Mouse (Mus musculus) MEL (cell line): ENCODE measurements around the gene Zc3h12d. TPM values are rescaled to one million over a fixed set of nuclear protein-coding genes. Genes with fewer than 3 reads are reported as not detected.

Experiments used
- DNase-seq: peaks from one replicate; pipeline ENCODE4 v3.0.0; 2011; ENCODE audit warnings: low read depth, low spot score
- H3K27ac ChIP-seq: 2 replicates; pipeline ENCODE4 v1.5.1; 2012; ENCODE audit warnings: low read depth, mild to moderate bottlenecking, control low read depth, low read length, moderate library complexity; ENCODE audit not compliant: control insufficient read depth
- H3K27me3 ChIP-seq, 2 experiments: fragments of 150-350 bp in 1 of 2; sonication (generic) in 1 of 2; 2 replicates each; pipeline ENCODE4 v1.6.1; 2012; ENCODE audit warnings: low read length in 2 of 2, mild to moderate bottlenecking in 2 of 2, improper control_type of control experiment in 1 of 2, moderate library complexity in 1 of 2; ENCODE audit not compliant: insufficient read depth in 2 of 2, control insufficient read depth in 1 of 2
- H3K36me3 ChIP-seq, 2 experiments: 2 replicates each; pipeline ENCODE4 v1.6.1; 2012 to 2014; ENCODE audit warnings: low read length in 2 of 2, improper control_type of control experiment in 1 of 2, inconsistent platforms in 1 of 2, mild to moderate bottlenecking in 1 of 2; ENCODE audit not compliant: insufficient read depth in 2 of 2, control insufficient read depth in 1 of 2
- H3K4me1 ChIP-seq, 2 experiments: fragments of 150-350 bp in 1 of 2; sonication (generic) in 1 of 2; 2 replicates each; pipeline ENCODE4 v1.6.1; 2012; ENCODE audit warnings: low read length in 2 of 2, improper control_type of control experiment in 1 of 2, mild to moderate bottlenecking in 1 of 2; ENCODE audit not compliant: insufficient read depth in 2 of 2, control insufficient read depth in 1 of 2
- H3K4me3 ChIP-seq, 2 experiments: fragments of 150-350 bp in 1 of 2; sonication (generic) in 1 of 2; 2 replicates each; pipeline ENCODE4 v1.5.1; 2012; ENCODE audit warnings: low read depth in 2 of 2, low read length in 2 of 2, mild to moderate bottlenecking in 2 of 2, moderate library complexity in 2 of 2, control low read depth in 1 of 2, improper control_type of control experiment in 1 of 2; ENCODE audit not compliant: control insufficient read depth in 1 of 2, insufficient read depth in 1 of 2
- H3K79me2 ChIP-seq: 2 replicates; pipeline ENCODE4 v1.6.1; 2012; ENCODE audit warnings: mild to moderate bottlenecking, low read length, moderate library complexity; ENCODE audit not compliant: control insufficient read depth, poor library complexity, insufficient read depth
- H3K9ac ChIP-seq: 2 replicates; pipeline ENCODE4 v1.6.1; 2012; ENCODE audit warnings: low read depth, mild to moderate bottlenecking, control low read depth, low read length, moderate library complexity; ENCODE audit not compliant: control insufficient read depth, poor library complexity, severe bottlenecking
- H3K9me3 ChIP-seq: fragments of 150-350 bp; sonication (generic); replicated peaks from 2 replicates; pipeline ENCODE4 v1.6.1; 2012; ENCODE audit warnings: mild to moderate bottlenecking, low read length, improper control_type of control experiment, moderate library complexity; ENCODE audit not compliant: insufficient read depth
- BHLHE40 ChIP-seq: IDR thresholded peaks from 2 replicates; pipeline ENCODE4 v1.6.1; 2012; ENCODE audit warnings: low read depth, mild to moderate bottlenecking, inconsistent platforms, low read length, improper control_type of control experiment, borderline replicate concordance
- CHD1 ChIP-seq: IDR thresholded peaks from 2 replicates; pipeline ENCODE4 v1.6.1; 2012; ENCODE audit warnings: low read depth, mild to moderate bottlenecking, inconsistent platforms, low read length, improper control_type of control experiment
- CHD2 ChIP-seq: IDR thresholded peaks from 2 replicates; pipeline ENCODE4 v1.6.1; 2011; ENCODE audit warnings: low read length, improper control_type of control experiment
- CTCF ChIP-seq, 3 experiments: IDR thresholded peaks in 2 of 3; conservative IDR thresholded peaks in 1 of 3; 2 replicates each; pipeline ENCODE4 v1.5.1; 2011 to 2012; ENCODE audit warnings: low read length in 3 of 3, low read depth in 2 of 3, mild to moderate bottlenecking in 2 of 3, improper control_type of control experiment in 1 of 3, inconsistent platforms in 1 of 3, mixed read lengths in 1 of 3, moderate library complexity in 1 of 3; ENCODE audit not compliant: control insufficient read depth in 1 of 3, insufficient read depth in 1 of 3, poor library complexity in 1 of 3, severe bottlenecking in 1 of 3
- ETS1 ChIP-seq: IDR thresholded peaks from 2 replicates; pipeline ENCODE4 v1.6.1; 2012; ENCODE audit warnings: low read depth, mild to moderate bottlenecking, inconsistent platforms, low read length, improper control_type of control experiment, moderate library complexity
- MAZ ChIP-seq: IDR thresholded peaks from 2 replicates; pipeline ENCODE4 v1.6.1; 2012; ENCODE audit warnings: low read depth, mild to moderate bottlenecking, inconsistent platforms, low read length, improper control_type of control experiment
- MEF2A ChIP-seq: IDR thresholded peaks from 2 replicates; pipeline ENCODE4 v1.6.1; 2014; ENCODE audit warnings: low read depth, mild to moderate bottlenecking, inconsistent platforms, low read length, improper control_type of control experiment; ENCODE audit not compliant: poor library complexity, insufficient replicate concordance, severe bottlenecking; ENCODE audit errors: extremely low read depth
- MYB ChIP-seq: IDR thresholded peaks from 2 replicates; pipeline ENCODE4 v1.6.1; 2011; ENCODE audit warnings: mild to moderate bottlenecking, low read depth, low read length, improper control_type of control experiment
- MYC ChIP-seq: IDR thresholded peaks from 2 replicates; pipeline ENCODE4 v1.6.1; 2011; ENCODE audit warnings: low read depth, mild to moderate bottlenecking, low read length, improper control_type of control experiment, moderate library complexity
- NELFE ChIP-seq: IDR thresholded peaks from 2 replicates; pipeline ENCODE4 v1.6.1; 2011; ENCODE audit warnings: low read depth, low read length, improper control_type of control experiment
- NRF1 ChIP-seq: IDR thresholded peaks from 2 replicates; pipeline ENCODE4 v1.6.1; 2014; ENCODE audit warnings: low read depth, mild to moderate bottlenecking, inconsistent platforms, low read length, improper control_type of control experiment, moderate library complexity; ENCODE audit not compliant: poor library complexity, insufficient read depth, severe bottlenecking
- POLR2A ChIP-seq, 2 experiments: IDR thresholded peaks; 2 replicates each; pipeline ENCODE4 v1.6.1; 2011 to 2012; ENCODE audit warnings: low read length in 2 of 2, mild to moderate bottlenecking in 2 of 2, control low read depth in 1 of 2, improper control_type of control experiment in 1 of 2, low read depth in 1 of 2, moderate library complexity in 1 of 2; ENCODE audit not compliant: control insufficient read depth in 1 of 2, insufficient read depth in 1 of 2, poor library complexity in 1 of 2
- POLR2AphosphoS5 ChIP-seq: IDR thresholded peaks from 2 replicates; pipeline ENCODE4 v1.6.1; 2012; ENCODE audit warnings: low read depth, borderline replicate concordance, mild to moderate bottlenecking, inconsistent platforms, low read length, moderate library complexity, mixed read lengths
- SIN3A ChIP-seq: IDR thresholded peaks from 2 replicates; pipeline ENCODE4 v1.6.1; 2012; ENCODE audit warnings: low read length, improper control_type of control experiment, inconsistent platforms
- TAL1 ChIP-seq: IDR thresholded peaks from 2 replicates; pipeline ENCODE4 v1.6.1; 2012; ENCODE audit warnings: mild to moderate bottlenecking, inconsistent platforms, low read length, moderate library complexity, mixed read lengths
- TCF12 ChIP-seq: IDR thresholded peaks from 2 replicates; pipeline ENCODE4 v1.6.1; 2014; ENCODE audit warnings: low read depth, mild to moderate bottlenecking, inconsistent platforms, low read length, improper control_type of control experiment, moderate library complexity
- USF1 ChIP-seq: IDR thresholded peaks from 2 replicates; pipeline ENCODE4 v1.6.1; 2014; ENCODE audit warnings: low read depth, mild to moderate bottlenecking, inconsistent platforms, low read length, improper control_type of control experiment, moderate library complexity
- USF2 ChIP-seq, 2 experiments: IDR thresholded peaks; 2 replicates each; pipeline ENCODE4 v1.6.1; 2011 to 2012; ENCODE audit warnings: improper control_type of control experiment in 2 of 2, low read length in 2 of 2, borderline replicate concordance in 1 of 2, inconsistent platforms in 1 of 2, low read depth in 1 of 2, mild to moderate bottlenecking in 1 of 2; ENCODE audit not compliant: insufficient read depth in 1 of 2
- ZC3H11A ChIP-seq: IDR thresholded peaks from 2 replicates; pipeline ENCODE4 v1.6.1; 2012; ENCODE audit warnings: low read depth, mild to moderate bottlenecking, inconsistent platforms, low read length, improper control_type of control experiment
- ZKSCAN1 ChIP-seq: IDR thresholded peaks from 2 replicates; pipeline ENCODE4 v1.6.1; 2012; ENCODE audit warnings: low read depth, mild to moderate bottlenecking, inconsistent platforms, low read length, improper control_type of control experiment, moderate library complexity
- ZMIZ1 ChIP-seq: IDR thresholded peaks from 2 replicates; pipeline ENCODE4 v1.6.1; 2012; ENCODE audit warnings: low read depth, mild to moderate bottlenecking, inconsistent platforms, low read length, improper control_type of control experiment, moderate library complexity
- ZNF384 ChIP-seq: IDR thresholded peaks from 2 replicates; pipeline ENCODE4 v1.6.1; 2012; ENCODE audit warnings: low read depth, mild to moderate bottlenecking, inconsistent platforms, low read length, improper control_type of control experiment
- polyA plus RNA-seq, 2 experiments: library from polyadenylated mRNA; stranded (reverse) in 1 of 2; unstranded in 1 of 2; fragments of >175 nt in 1 of 2; fragments of >200 nt in 1 of 2; gene quantifications; 2 replicates each; pipeline versions ENCODE4 v1.2.1 to v1.2.4; 2012; ENCODE audit warnings: low replicate concordance in 2 of 2, low read depth in 1 of 2; ENCODE audit not compliant: insufficient read length in 2 of 2, insufficient read depth in 1 of 2, missing spikeins in 1 of 2
- total RNA-seq: library from RNA; depleted of rRNA; stranded (reverse); fragments of 300-350 nt; gene quantifications from 2 replicates; pipeline ENCODE4 v1.2.3, GENCODE M21; 2012; rRNA removed

The Zc3h12d gene
- total RNA-seq (not detected in 2 replicates), polyA plus RNA-seq (not detected)

DNA sequence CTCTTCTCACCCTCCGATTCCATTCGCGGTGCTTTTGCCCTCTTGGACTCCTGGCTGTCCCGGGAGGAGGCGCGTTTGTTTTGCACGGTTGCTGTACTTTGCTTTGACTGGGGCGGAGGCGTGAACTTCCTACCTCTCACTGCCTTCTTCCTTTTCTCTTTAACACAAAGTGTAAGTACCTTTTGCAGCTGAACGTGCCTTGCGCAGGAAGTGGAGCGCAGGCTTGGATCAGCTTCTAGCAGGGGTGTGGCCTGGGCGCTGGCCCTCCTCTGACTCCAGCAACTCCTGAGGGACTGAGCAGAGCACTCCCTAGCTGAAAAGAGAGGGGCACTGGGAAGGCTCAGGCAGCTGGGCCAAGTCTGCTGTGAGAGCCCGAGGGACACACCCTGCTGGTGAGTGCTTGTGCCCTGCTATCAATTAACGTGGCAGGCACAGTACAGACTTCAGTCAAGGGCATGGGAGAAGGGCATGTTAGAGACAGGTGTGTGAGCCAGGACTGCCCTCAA is at the start of gene Zc3h12d:
Zc3h12d (plus strand) TSS at position 300 of the 506 bp plus-strand sequence.
- no peak for DNase-seq
- no peaks in the 10 kb centered on the region for H3K36me3 ChIP-seq
- H3K79me2 ChIP-seq, result no peaks in the 10 kb centered on the region
- no peaks in the 10 kb centered on the region for H3K27me3 ChIP-seq
- TF ChIP-seq ETS1, result no peak
- no peak for TF ChIP-seq POLR2AphosphoS5
- TF ChIP-seq ZMIZ1, result no peak
- no peak for TF ChIP-seq USF2 (IDR thresholded peaks at IDR 0.05; ENCODE audit: borderline replicate concordance in 1 of 2, insufficient read depth in 1 of 2, low read depth in 1 of 2, low read length in 2 of 2)
- no peak for TF ChIP-seq ZNF384
- TF ChIP-seq NELFE, result no peak
- no peak for TF ChIP-seq MEF2A
- TF ChIP-seq TAL1, result no peak
- no peak for TF ChIP-seq TCF12
- TF ChIP-seq MYB, result no peak
- no peak for TF ChIP-seq MYC
- TF ChIP-seq ZC3H11A, result no peak
- TF ChIP-seq, all 39 proteins: peak for 0
- Histone ChIP-seq H3K4me1 (no peaks in the 10 kb centered on the region), H3K9ac (no peak within 1 kb of the TSS), H3K27ac (no peak within 1 kb of the TSS), H3K9me3 (no peaks in the 10 kb centered on the region), H3K4me3 (no peak within 1 kb of the TSS)

DNA sequence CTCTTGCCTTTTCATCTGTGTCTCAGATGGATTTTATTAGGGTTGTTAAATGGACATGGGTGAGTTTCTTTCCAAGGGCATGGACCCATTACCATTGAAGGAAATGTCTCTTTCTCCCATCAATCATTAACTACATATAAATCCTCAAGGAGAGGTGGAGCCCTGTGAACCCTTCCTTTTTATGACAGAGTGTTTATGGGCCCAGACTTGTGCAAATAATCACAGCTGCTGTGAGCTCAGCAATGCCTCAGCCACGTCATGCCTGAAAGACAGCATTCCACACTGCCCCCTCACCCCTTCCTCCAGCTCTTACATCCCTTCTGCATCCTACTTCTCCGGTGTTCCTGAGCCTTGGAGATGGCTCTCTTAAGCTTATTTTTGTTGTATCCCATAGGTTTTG is 45.0 kb upstream of the Zc3h12d start:
- Histone ChIP-seq H3K9ac (no peak overlapping the region), H3K79me2 (peaks cover 8% of the 10 kb centered on the region), H3K27me3 (no peaks in the 10 kb centered on the region), H3K4me3 (no peak overlapping the region), H3K9me3 (no peaks in the 10 kb centered on the region), H3K27ac (no peak overlapping the region)
- no peak for DNase-seq
- no peak for TF ChIP-seq BHLHE40
- TF ChIP-seq NRF1, result no peak
- TF ChIP-seq POLR2A (IDR thresholded peaks at IDR 0.05; ENCODE audit: control insufficient read depth in 1 of 2, insufficient read depth in 1 of 2, low read depth in 1 of 2, low read length in 2 of 2, poor library complexity in 1 of 2), result no peak
- no peak for TF ChIP-seq MAZ
- no peak for TF ChIP-seq USF1
- no peak for TF ChIP-seq POLR2AphosphoS5
- TF ChIP-seq CHD1, result no peak
- TF ChIP-seq SIN3A, result no peak
- TF ChIP-seq CHD2, result no peak
- TF ChIP-seq USF2 (IDR thresholded peaks at IDR 0.05; ENCODE audit: borderline replicate concordance in 1 of 2, insufficient read depth in 1 of 2, low read depth in 1 of 2, low read length in 2 of 2), result no peak
- TF ChIP-seq CTCF (IDR thresholded peaks at IDR 0.05 in 2 of 3, conservative IDR thresholded peaks at IDR 0.05 in 1 of 3; ENCODE audit: control insufficient read depth in 1 of 3, insufficient read depth in 1 of 3, low read depth in 2 of 3, low read length in 3 of 3, poor library complexity in 1 of 3, severe bottlenecking in 1 of 3), result no peak
- no peak for TF ChIP-seq ZKSCAN1
- TF ChIP-seq, all 39 proteins: peak for 0
- Histone ChIP-seq H3K36me3 (peaks cover 0 to 5% of the 10 kb centered on the region in 2 experiments; a peak in 3 of 4 replicates), H3K4me1 (no peaks in the 10 kb centered on the region)
